Mouse (Mus musculus): ENCODE measurements around the gene Cisd1. TPM values are rescaled to one million over a fixed set of nuclear protein-coding genes. Genes with fewer than 3 reads are reported as not detected.
A peak's percentile ranks its signal among the peaks of the same experiment; 100 is the strongest.

Cisd1 gene
- total RNA-seq, 2 experiments from 2014 or later, result 125 to 134 TPM

- DNase-seq (ENCODE audit: low spot score in 2 of 2), result peak in 1 of 2 experiments; percentile 45
Observed at GRCm38 (mm10) chr10:71349290-71349689, 4.5 kb upstream of the Cisd1 start.

GRCm38 (mm10) chr10:71348637-71349280, 4.0 kb upstream of the Cisd1 start:
- no peak for DNase-seq (ENCODE audit: low spot score in 2 of 2)

- no peak for DNase-seq (ENCODE audit: low spot score in 2 of 2)
Observed at GRCm38 (mm10) chr10:71347964-71348636, 3.3 kb upstream of the Cisd1 start.

GRCm38 (mm10) chr10:71347509-71347949, 2.8 kb upstream of the Cisd1 start, which contains the start of gene Ipmk:
Ipmk (plus strand) TSS chr10:71347763.
- peak; percentile 97 to 100 for DNase-seq (ENCODE audit: low spot score in 2 of 2)

GRCm38 (mm10) chr10:71346722-71347508, 2.2 kb upstream of the Cisd1 start:
- no peak for DNase-seq (ENCODE audit: low spot score in 2 of 2)

- DNase-seq (ENCODE audit: low spot score in 2 of 2), result no peak
Observed at GRCm38 (mm10) chr10:71346106-71346505, 1.4 kb upstream of the Cisd1 start.

- DNase-seq (ENCODE audit: low spot score in 2 of 2), result no peak
Observed at GRCm38 (mm10) chr10:71343567-71344265, 1.0 kb downstream of the Cisd1 start.

- DNase-seq (ENCODE audit: low spot score in 2 of 2), result no peak
Observed at GRCm38 (mm10) chr10:71343130-71343529, 1.6 kb downstream of the Cisd1 start.

- no peak for DNase-seq (ENCODE audit: low spot score in 2 of 2)
Observed at GRCm38 (mm10) chr10:71342030-71342805, 2.5 kb downstream of the Cisd1 start.

- no peak for DNase-seq (ENCODE audit: low spot score in 2 of 2)
Observed at GRCm38 (mm10) chr10:71341290-71341689, 3.5 kb downstream of the Cisd1 start.

GRCm38 (mm10) chr10:71340195-71340594, 4.6 kb downstream of the Cisd1 start:
- DNase-seq (ENCODE audit: low spot score in 2 of 2), result no peak

GRCm38 (mm10) chr10:71339463-71339862, 5.3 kb downstream of the Cisd1 start:
- no peak for DNase-seq (ENCODE audit: low spot score in 2 of 2)

- DNase-seq (ENCODE audit: low spot score in 2 of 2), result no peak
Observed at GRCm38 (mm10) chr10:71338156-71338905, 6.4 kb downstream of the Cisd1 start.

GRCm38 (mm10) chr10:71337733-71338132, 7.0 kb downstream of the Cisd1 start:
- DNase-seq (ENCODE audit: low spot score in 2 of 2), result no peak

- no peak for DNase-seq (ENCODE audit: low spot score in 2 of 2)
Observed at GRCm38 (mm10) chr10:71332859-71333258, 11.9 kb downstream of the Cisd1 start.

GRCm38 (mm10) chr10:71332376-71332775, 12.4 kb downstream of the Cisd1 start:
- no peak for DNase-seq (ENCODE audit: low spot score in 2 of 2)

GRCm38 (mm10) chr10:71331908-71332307, 12.8 kb downstream of the Cisd1 start:
- DNase-seq (ENCODE audit: low spot score in 2 of 2), result no peak

GRCm38 (mm10) chr10:71330070-71330469, 14.7 kb downstream of the Cisd1 start:
- no peak for DNase-seq (ENCODE audit: low spot score in 2 of 2)

- DNase-seq (ENCODE audit: low spot score in 2 of 2), result no peak
Observed at GRCm38 (mm10) chr10:71329295-71329694, 15.5 kb downstream of the Cisd1 start.

- DNase-seq (ENCODE audit: low spot score in 2 of 2), result no peak
Observed at GRCm38 (mm10) chr10:71328870-71329269, 15.9 kb downstream of the Cisd1 start.
